Mouse (Mus musculus): ENCODE measurements around the gene Fgd2. TPM values are rescaled to one million over a fixed set of nuclear protein-coding genes. Genes with fewer than 3 reads are reported as not detected.

Gene Fgd2
- polyA plus RNA-seq, 1 experiment from 2014 or later, result 2.4 TPM

DNA sequence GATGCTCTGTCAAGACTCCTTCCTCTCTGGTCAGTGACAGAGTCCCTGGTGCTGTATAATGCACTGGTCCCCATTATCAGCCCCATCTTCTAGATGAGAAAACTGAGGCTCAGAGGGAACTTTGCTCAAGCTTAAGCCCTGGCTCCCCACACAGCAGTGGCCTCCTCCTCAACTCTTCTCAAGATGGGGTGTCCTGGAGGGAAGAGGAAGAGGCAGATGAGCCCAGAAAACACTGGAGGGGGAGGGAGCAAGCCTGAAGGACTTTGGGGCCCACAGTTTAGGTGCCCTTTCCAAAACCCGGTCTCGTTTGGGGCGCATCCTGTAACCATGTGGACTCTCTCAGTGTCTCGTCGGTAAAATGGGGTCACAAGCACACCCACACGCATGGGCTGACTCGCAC lies 41.2 kb upstream of the Fgd2 start:
- ATAC-seq (replicated peaks; ENCODE audit: low FRiP score) (no peak), DNase-seq (ENCODE audit: low spot score) (no peak)
- no peak overlapping the region for H3K27ac ChIP-seq (ENCODE audit: low read depth, low read length)
- H3K4me3 ChIP-seq (ENCODE audit: low read depth, low read length), result no peak overlapping the region
- no peak overlapping the region for H3K4me2 ChIP-seq (ENCODE audit: low read depth, low read length, severe bottlenecking)
- H3K36me3 ChIP-seq (ENCODE audit: control insufficient read depth, insufficient read depth, low read length), result no peaks in the 10 kb centered on the region
- H3K27me3 ChIP-seq (ENCODE audit: control insufficient read depth, insufficient read depth, low read length), result peaks cover 24% of the 10 kb centered on the region
- no peaks in the 10 kb centered on the region for H3K9me3 ChIP-seq (ENCODE audit: control insufficient read depth, low read length)
- H3K4me1 ChIP-seq (replicated peaks; ENCODE audit: control insufficient read depth, insufficient read depth, low read length), result no peaks in the 10 kb centered on the region
- no peak overlapping the region for H3K9ac ChIP-seq (ENCODE audit: low read length)
- 85% methylated on average over 7 of the region's 7 CpGs for WGBS

DNA sequence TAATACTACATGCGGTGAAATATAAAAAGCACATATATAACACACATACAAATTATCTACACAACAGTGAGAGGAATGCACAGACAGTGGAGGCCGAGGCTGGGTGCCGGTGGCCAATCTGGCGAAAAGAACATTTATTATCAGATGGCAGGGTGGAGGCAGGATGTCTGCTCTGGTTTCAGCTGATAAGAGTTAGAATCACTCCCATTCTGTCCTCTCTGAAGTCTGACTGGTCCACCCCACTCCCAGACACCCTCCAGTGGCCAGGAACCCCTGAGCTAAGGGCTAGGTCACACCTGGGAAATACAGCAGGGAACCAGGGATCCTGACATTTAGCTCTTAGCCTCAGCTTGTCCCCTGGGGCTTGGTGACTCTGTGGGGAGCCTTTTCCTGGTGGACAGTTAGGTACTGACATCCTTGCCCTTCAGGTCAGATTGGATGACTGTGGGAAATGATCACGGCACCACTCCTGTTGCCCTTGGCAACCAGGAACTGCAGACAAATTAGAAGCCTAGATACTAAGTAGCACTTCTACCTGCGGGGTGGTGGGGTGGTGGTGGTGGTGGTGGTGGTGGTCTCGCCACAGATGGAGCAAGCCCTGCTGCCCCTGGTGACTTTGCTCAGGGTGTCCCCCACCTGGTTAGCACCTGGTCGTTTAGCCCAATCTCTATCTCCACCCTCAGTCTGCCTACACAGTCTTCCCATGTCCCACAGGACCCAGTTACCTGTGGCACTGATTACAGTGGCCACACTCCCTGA lies 40.7 kb upstream of the Fgd2 start:
- WGBS, result 76% methylated on average over 8 of the region's 8 CpGs
- DNase-seq (ENCODE audit: low spot score), result no peak

DNA sequence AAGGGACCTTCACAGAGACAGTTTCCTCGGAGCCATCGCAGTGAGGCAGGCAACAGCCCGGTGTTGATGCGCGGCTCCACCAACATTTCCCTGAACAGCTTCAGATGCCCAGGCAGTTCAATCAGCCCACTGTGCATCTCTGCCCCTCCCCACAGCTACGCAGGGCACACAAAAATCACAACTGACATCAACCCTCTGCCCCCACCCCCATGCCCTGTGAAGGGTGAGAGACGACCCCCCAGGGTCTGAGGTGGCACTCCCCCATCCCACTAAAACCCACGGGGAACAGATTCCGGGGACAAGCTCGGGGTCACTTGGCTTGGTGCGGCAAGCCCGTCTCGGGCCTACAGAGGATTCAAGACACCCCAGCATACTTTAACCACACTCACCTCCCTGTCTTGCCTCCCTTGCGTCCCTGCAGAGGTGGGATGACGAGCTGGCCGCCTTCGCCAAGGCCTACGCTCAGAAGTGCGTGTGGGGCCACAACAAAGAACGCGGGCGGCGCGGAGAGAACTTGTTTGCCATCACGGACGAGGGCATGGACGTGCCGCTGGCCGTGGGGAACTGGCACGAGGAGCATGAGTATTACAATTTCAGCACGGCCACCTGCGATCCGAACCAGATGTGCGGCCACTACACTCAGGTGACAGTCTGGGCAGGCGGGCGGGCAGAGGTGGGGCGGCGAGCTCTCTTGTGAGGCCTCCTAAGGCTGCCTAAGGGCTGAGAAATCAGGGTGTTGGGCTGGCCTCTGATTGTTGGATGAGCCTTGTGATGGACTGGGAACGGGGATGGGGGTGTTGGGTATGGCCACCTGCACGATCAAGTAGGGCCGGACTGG lies 38.7 kb upstream of the Fgd2 start:
- Histone ChIP-seq H3K4me1 (replicated peaks; ENCODE audit: control insufficient read depth, insufficient read depth, low read length) (peaks cover 12% of the 10 kb centered on the region), H3K27ac (ENCODE audit: low read depth, low read length) (no peak overlapping the region), H3K27me3 (ENCODE audit: control insufficient read depth, insufficient read depth, low read length) (peaks cover 24% of the 10 kb centered on the region), H3K4me3 (ENCODE audit: low read depth, low read length) (no peak overlapping the region), H3K36me3 (ENCODE audit: control insufficient read depth, insufficient read depth, low read length) (no peaks in the 10 kb centered on the region), H3K4me2 (ENCODE audit: low read depth, low read length, severe bottlenecking) (peak overlapping the region; percentile 19; the same call in 1 of the 2 replicates), H3K9me3 (ENCODE audit: control insufficient read depth, low read length) (no peaks in the 10 kb centered on the region), H3K9ac (ENCODE audit: low read length) (no peak overlapping the region)
- ATAC-seq (replicated peaks; ENCODE audit: low FRiP score) (no peak), DNase-seq (ENCODE audit: low spot score) (peak; percentile 69)
- 8% methylated on average over 41 of the region's 41 CpGs for WGBS

More for the DNA sequence above, 40.7 kb upstream of the Fgd2 start:
- no peaks in the 10 kb centered on the region for H3K9me3 ChIP-seq (ENCODE audit: control insufficient read depth, low read length)
- H3K9ac ChIP-seq (ENCODE audit: low read length), result no peak overlapping the region
- no peak overlapping the region for H3K4me3 ChIP-seq (ENCODE audit: low read depth, low read length)
- H3K4me2 ChIP-seq (ENCODE audit: low read depth, low read length, severe bottlenecking), result no peak overlapping the region
- H3K27me3 ChIP-seq (ENCODE audit: control insufficient read depth, insufficient read depth, low read length), result peaks cover 24% of the 10 kb centered on the region
- no peak for ATAC-seq (replicated peaks; ENCODE audit: low FRiP score)
- H3K4me1 ChIP-seq (replicated peaks; ENCODE audit: control insufficient read depth, insufficient read depth, low read length), result no peaks in the 10 kb centered on the region
- no peaks in the 10 kb centered on the region for H3K36me3 ChIP-seq (ENCODE audit: control insufficient read depth, insufficient read depth, low read length)
- no peak overlapping the region for H3K27ac ChIP-seq (ENCODE audit: low read depth, low read length)

DNA sequence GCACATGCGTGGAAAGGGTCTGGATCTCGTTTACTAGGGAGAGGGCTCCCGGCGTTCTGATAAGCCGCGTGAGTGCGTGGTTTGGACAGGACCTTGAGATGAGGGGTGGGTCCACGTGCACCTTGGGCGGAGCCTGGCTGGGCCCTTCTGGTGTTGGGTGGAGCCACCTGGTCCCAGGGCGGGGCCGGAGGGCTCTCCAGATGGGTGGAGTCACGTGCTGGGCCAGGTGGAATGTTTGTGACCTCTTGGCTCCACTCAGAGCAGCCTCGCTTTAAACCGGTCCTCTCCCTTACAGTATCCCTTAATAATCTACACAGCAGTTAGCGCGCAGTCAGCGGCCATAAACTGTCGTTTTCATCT lies 38.1 kb upstream of the Fgd2 start:
- H3K27me3 ChIP-seq (ENCODE audit: control insufficient read depth, insufficient read depth, low read length), result peaks cover 24% of the 10 kb centered on the region
- WGBS, result 9% methylated on average over 18 of the region's 18 CpGs
- H3K27ac ChIP-seq (ENCODE audit: low read depth, low read length), result no peak overlapping the region
- no peak overlapping the region for H3K9ac ChIP-seq (ENCODE audit: low read length)
- H3K4me3 ChIP-seq (ENCODE audit: low read depth, low read length), result no peak overlapping the region
- H3K4me1 ChIP-seq (replicated peaks; ENCODE audit: control insufficient read depth, insufficient read depth, low read length), result peaks cover 18% of the 10 kb centered on the region
- H3K4me2 ChIP-seq (ENCODE audit: low read depth, low read length, severe bottlenecking), result peak overlapping the region; percentile 19; the same call in 1 of the 2 replicates
- H3K9me3 ChIP-seq (ENCODE audit: control insufficient read depth, low read length), result no peaks in the 10 kb centered on the region
- H3K36me3 ChIP-seq (ENCODE audit: control insufficient read depth, insufficient read depth, low read length), result no peaks in the 10 kb centered on the region
- ATAC-seq (replicated peaks; ENCODE audit: low FRiP score) (no peak), DNase-seq (ENCODE audit: low spot score) (peak; percentile 64)

DNA sequence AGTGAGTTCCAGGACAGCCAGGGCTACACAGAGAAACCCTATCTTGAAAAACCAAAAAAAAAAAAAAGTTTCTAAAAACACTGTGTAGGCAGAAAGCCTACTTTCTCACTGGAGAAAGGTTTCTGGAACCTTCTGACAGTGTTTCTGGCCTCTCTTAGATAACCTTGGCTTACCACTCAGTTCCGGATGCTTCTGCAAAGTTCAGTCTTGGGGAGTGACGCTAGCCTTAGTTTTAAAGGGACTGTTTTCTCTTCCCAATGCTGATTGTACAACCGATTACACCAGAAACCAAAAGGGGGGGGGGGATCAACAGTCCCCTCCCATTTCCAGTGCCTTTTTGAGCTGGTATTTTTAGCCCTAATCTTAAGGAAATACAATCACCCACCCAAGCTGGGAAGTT lies 37.1 kb upstream of the Fgd2 start:
- Histone ChIP-seq H3K9me3 (ENCODE audit: control insufficient read depth, low read length) (no peaks in the 10 kb centered on the region), H3K9ac (ENCODE audit: low read length) (no peak overlapping the region), H3K4me3 (ENCODE audit: low read depth, low read length) (no peak overlapping the region), H3K4me1 (replicated peaks; ENCODE audit: control insufficient read depth, insufficient read depth, low read length) (peaks cover 18% of the 10 kb centered on the region), H3K27me3 (ENCODE audit: control insufficient read depth, insufficient read depth, low read length) (peaks cover 24% of the 10 kb centered on the region), H3K36me3 (ENCODE audit: control insufficient read depth, insufficient read depth, low read length) (no peaks in the 10 kb centered on the region), H3K27ac (ENCODE audit: low read depth, low read length) (no peak overlapping the region), H3K4me2 (ENCODE audit: low read depth, low read length, severe bottlenecking) (no peak overlapping the region)
- 93% methylated on average over 3 of the region's 3 CpGs for WGBS
- no peak for ATAC-seq (replicated peaks; ENCODE audit: low FRiP score)
- no peak for DNase-seq (ENCODE audit: low spot score)

DNA sequence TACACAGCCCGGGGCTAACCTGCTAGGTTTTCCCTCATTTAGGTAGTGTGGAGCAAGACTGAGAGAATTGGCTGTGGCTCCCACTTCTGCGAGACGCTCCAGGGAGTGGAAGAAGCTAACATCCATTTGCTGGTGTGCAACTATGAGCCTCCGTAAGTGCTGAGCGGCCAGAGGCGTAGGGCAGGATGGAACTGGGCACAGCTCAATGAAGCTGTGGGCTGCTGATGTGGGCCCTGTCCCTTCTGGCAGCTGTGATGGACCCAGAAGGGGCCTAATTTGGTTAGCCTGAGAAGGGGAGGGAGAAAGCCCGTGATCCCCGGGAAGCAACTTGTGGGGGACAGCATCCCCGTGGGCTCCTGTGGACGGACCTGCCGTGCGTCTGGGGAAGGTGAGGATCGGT lies 34.9 kb upstream of the Fgd2 start:
- peaks cover 19% of the 10 kb centered on the region for H3K27me3 ChIP-seq (ENCODE audit: control insufficient read depth, insufficient read depth, low read length)

DNA sequence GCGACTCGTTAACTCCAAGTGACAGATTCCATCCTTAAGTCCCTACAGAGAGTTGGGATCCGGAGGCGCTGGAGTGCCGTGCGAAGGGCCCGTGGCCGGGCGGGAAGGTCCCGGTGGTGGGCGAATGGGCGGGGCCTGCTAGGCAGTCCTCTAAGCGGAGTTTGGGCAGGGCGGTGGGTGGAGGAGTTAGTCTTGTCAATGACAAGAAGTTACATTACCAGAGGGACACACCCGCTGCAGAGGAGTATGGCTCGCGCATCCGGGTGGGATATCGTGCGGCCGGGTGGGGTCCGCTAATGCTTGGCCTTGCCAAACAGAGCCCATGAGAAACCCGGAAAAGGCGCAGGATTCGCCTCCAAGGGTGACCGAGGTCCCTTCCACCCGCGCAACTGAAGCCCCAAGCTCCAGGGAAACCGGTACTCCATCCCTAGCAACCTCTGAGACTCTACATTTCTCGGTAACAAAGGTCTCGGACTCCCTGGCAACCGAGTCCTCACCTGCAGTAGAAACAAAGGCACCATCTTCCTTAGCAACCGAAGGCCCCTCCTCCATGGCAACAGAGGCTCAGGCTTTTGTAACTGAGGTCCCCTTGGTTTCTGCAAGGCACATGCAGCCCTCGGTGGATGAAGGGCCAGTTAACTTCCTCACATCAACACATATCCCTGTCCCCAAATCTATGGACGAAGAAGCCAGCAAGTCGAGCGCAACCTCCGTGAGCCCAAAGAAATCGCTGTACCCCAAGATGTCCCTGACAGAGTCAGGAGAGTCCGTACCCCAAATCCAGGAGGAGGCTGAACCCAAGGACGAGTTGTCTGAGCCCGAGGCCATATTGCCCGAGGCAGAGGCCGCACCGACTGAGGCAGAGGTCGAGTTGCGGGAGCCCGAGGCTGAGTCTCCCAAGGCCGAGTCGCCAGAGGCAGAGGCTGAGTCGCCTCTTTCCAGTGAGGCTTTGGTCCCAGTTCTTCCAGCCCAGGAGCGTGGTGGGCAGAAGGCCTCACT lies 33.9 kb upstream of the Fgd2 start:
- WGBS, result 6% methylated on average over 52 of the region's 52 CpGs
- peak overlapping the region; percentile 70 for H3K9ac ChIP-seq (ENCODE audit: low read length)
- DNase-seq (ENCODE audit: low spot score) (peak; percentile 78), ATAC-seq (replicated peaks; ENCODE audit: low FRiP score) (peak; percentile 68)
- peak overlapping the region; percentile 61 for H3K4me2 ChIP-seq (ENCODE audit: low read depth, low read length, severe bottlenecking)
- peaks cover 11% of the 10 kb centered on the region for H3K27me3 ChIP-seq (ENCODE audit: control insufficient read depth, insufficient read depth, low read length)
- peak overlapping the region; percentile 33 for H3K4me3 ChIP-seq (ENCODE audit: low read depth, low read length)
- peaks cover 21% of the 10 kb centered on the region for H3K4me1 ChIP-seq (replicated peaks; ENCODE audit: control insufficient read depth, insufficient read depth, low read length)
- H3K27ac ChIP-seq (ENCODE audit: low read depth, low read length), result peak overlapping the region; percentile 34; the same call in 1 of the 2 replicates
- H3K9me3 ChIP-seq (ENCODE audit: control insufficient read depth, low read length), result no peaks in the 10 kb centered on the region
- no peaks in the 10 kb centered on the region; the same call in 1 of the 2 replicates for H3K36me3 ChIP-seq (ENCODE audit: control insufficient read depth, insufficient read depth, low read length)

More for the DNA sequence above, 34.9 kb upstream of the Fgd2 start:
- peak overlapping the region; percentile 70 for H3K9ac ChIP-seq (ENCODE audit: low read length)
- peak overlapping the region; percentile 33; the same call in 1 of the 2 replicates for H3K4me3 ChIP-seq (ENCODE audit: low read depth, low read length)
- DNase-seq (ENCODE audit: low spot score), result no peak
- peak overlapping the region; percentile 61; the same call in 1 of the 2 replicates for H3K4me2 ChIP-seq (ENCODE audit: low read depth, low read length, severe bottlenecking)
- H3K4me1 ChIP-seq (replicated peaks; ENCODE audit: control insufficient read depth, insufficient read depth, low read length), result peaks cover 18% of the 10 kb centered on the region
- no peak overlapping the region for H3K27ac ChIP-seq (ENCODE audit: low read depth, low read length)
- H3K9me3 ChIP-seq (ENCODE audit: control insufficient read depth, low read length), result no peaks in the 10 kb centered on the region
- 31% methylated on average over 13 of the region's 13 CpGs for WGBS
- ATAC-seq (replicated peaks; ENCODE audit: low FRiP score), result no peak
- H3K36me3 ChIP-seq (ENCODE audit: control insufficient read depth, insufficient read depth, low read length), result no peaks in the 10 kb centered on the region; the same call in 1 of the 2 replicates

DNA sequence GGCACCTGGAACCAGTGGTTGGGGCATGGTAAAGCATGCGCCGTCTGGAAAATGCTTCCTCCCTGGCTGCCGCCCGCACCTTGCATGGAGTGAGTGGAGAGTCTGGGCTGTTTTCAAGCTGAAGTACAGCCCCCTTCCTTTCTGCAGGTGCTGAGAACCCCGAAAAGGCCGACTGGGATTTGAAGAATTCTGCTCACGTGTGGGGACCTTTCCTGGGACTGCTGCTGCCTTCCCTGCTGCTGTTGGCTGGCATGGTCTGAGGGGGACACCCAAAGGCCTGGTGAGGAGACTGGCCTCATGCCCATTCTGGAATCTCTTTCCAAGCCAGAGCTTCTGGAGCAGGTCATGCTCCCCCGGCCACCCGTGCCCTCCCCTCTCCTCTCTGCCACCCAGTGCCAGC lies 33.0 kb upstream of the Fgd2 start:
- 75% methylated on average over 9 of the region's 9 CpGs for WGBS
- Histone ChIP-seq H3K9me3 (ENCODE audit: control insufficient read depth, low read length) (no peaks in the 10 kb centered on the region), H3K9ac (ENCODE audit: low read length) (no peak overlapping the region; the same call in 1 of the 2 replicates), H3K27me3 (ENCODE audit: control insufficient read depth, insufficient read depth, low read length) (peaks cover 2% of the 10 kb centered on the region), H3K27ac (ENCODE audit: low read depth, low read length) (no peak overlapping the region), H3K4me1 (replicated peaks; ENCODE audit: control insufficient read depth, insufficient read depth, low read length) (peaks cover 21% of the 10 kb centered on the region), H3K4me3 (ENCODE audit: low read depth, low read length) (no peak overlapping the region), H3K36me3 (ENCODE audit: control insufficient read depth, insufficient read depth, low read length) (no peaks in the 10 kb centered on the region; the same call in 1 of the 2 replicates), H3K4me2 (ENCODE audit: low read depth, low read length, severe bottlenecking) (no peak overlapping the region)
- DNase-seq (ENCODE audit: low spot score) (no peak), ATAC-seq (replicated peaks; ENCODE audit: low FRiP score) (no peak)

Measured in forebrain, embryonic 11.5 days (tissue).